Mouse (Mus musculus) hindbrain, embryonic 14.5 days (tissue): ENCODE results near the gene Gm20683. TPM values are rescaled to one million over a fixed set of nuclear protein-coding genes. Genes with fewer than 3 reads are reported as not detected.
A peak's percentile ranks its signal among the peaks of the same experiment; 100 is the strongest.
"Not testable (repeated sequence)": the region's sequence is repeated elsewhere in the genome, so short reads cannot be mapped to it uniquely, and the experiment has no call there.

ENCODE experiments used
- ATAC-seq: fragments of 200-750 bp; cut with Nextera tagmentation; 2 replicates; pipeline ENCODE4 v1.8.0; 2017; ENCODE audit warnings: moderate number of reproducible peaks, mild to moderate bottlenecking, moderate TSS enrichment, moderate library complexity; ENCODE audit not compliant: low FRiP score
- DNase-seq: peaks from one replicate; pipeline ENCODE4 v3.0.0-alpha.2; 2015; ENCODE audit warnings: low spot score
- H3K27ac ChIP-seq: fragments of 300-500 bp; sonication (generic); 2 replicates; pipeline ENCODE4 v1.5.1; 2014; ENCODE audit warnings: mild to moderate bottlenecking, moderate library complexity
- H3K27me3 ChIP-seq: fragments of 300-500 bp; sonication (generic); 2 replicates; pipeline ENCODE4 v1.6.1; 2014; ENCODE audit warnings: mild to moderate bottlenecking, low read length, mixed read lengths; ENCODE audit not compliant: control insufficient read depth, insufficient read depth
- H3K36me3 ChIP-seq: fragments of 300-500 bp; sonication (generic); replicated peaks from 2 replicates; pipeline ENCODE4 v1.6.1; 2014; ENCODE audit not compliant: control insufficient read depth, insufficient read depth
- H3K4me1 ChIP-seq: fragments of 300-500 bp; sonication (generic); replicated peaks from 2 replicates; pipeline ENCODE4 v1.6.1; 2014; ENCODE audit warnings: antibody characterized with exemption, low read length, mixed read lengths; ENCODE audit not compliant: control insufficient read depth, insufficient read depth
- H3K4me2 ChIP-seq: fragments of 300-500 bp; sonication (generic); replicated peaks from 2 replicates; pipeline ENCODE4 v1.6.1; 2014; ENCODE audit warnings: mild to moderate bottlenecking, moderate library complexity
- H3K4me3 ChIP-seq: fragments of 300-500 bp; sonication (generic); replicated peaks from 2 replicates; pipeline ENCODE4 v1.5.1; 2014; ENCODE audit warnings: mild to moderate bottlenecking, low read length
- H3K9ac ChIP-seq: fragments of 300-500 bp; sonication (generic); 2 replicates; pipeline ENCODE4 v1.6.1; 2014
- H3K9me3 ChIP-seq: fragments of 300-500 bp; sonication (generic); 2 replicates; pipeline ENCODE4 v1.6.1; 2016; ENCODE audit warnings: low read length; ENCODE audit not compliant: control insufficient read depth
- WGBS: fragments of 180-500 bp; shearing (Covaris S2); extraction: QIAGEN DNeasy Blood & Tissue Kit; methylation state at CpG from one replicate; pipeline ENCODE4 v1.1.7; 2014; 5-methylcytosine and 5-hydroxymethylcytosine counted together
- polyA plus RNA-seq: library from polyadenylated mRNA; unstranded; fragments of >200 nt; fragmentation: Nextera tagmentation; extraction: Ambion mirVana; gene quantifications from 2 replicates; pipeline ENCODE4 v1.2.1, GENCODE M21; 2014

Gene Gm20683
- polyA plus RNA-seq, 1 experiment from 2014 or later, result 8.7 TPM

DNA sequence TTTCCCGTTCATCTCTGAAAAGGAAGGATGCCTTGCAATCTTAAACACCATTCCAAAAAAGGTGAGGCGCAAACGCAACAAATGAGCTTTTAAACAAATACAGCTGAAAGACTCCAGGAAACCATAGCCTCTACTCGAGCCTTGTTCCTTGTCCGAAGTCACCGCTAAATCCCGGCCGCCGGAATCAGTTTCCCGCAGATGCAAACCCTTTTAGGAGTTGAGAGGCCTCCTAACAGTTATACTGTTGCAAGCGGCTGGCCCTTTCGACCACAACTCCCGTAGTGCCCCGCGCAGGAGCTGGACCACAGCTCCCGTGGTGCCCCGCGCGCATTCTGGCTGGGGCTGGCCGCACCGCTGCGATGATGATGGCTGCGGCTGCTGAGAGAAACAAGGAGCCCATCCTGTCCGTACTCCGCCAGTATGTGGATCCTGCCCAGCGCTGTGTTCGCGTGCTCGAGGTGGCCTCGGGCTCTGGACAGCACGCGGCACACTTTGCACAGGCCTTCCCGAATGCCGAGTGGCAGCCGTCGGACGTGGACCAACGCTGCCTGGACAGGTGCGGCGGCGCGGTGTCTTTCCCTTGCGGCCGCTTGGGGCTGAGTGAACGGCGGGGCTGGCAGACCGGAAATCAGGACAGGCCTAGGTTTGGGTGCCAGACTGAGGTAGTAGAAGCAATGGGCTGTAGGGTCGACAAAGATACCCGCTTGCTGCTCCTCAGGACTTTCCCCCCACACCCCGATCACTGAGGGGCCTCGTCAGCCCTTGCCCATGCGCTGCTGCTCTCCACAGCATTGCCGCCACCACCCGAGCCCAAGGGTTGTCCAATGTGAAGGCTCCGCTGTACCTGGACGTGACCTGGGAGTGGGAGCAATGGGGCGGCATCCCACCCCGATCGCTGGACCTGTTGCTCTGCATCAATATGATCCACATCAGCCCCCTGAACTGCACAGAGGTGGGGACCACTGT, 33.9 kb upstream of the Gm20683 start:
- peaks cover 22% of the 10 kb centered on the region for H3K4me1 ChIP-seq
- no peaks in the 10 kb centered on the region for H3K27me3 ChIP-seq
- H3K9ac ChIP-seq, result peak overlapping the region; percentile 92
- peaks cover 17% of the 10 kb centered on the region for H3K36me3 ChIP-seq
- H3K4me2 ChIP-seq, result peak overlapping the region; percentile 78
- ATAC-seq (peak; percentile 88), DNase-seq (peak; percentile 89)
- H3K27ac ChIP-seq, result peak overlapping the region; percentile 94
- no peaks in the 10 kb centered on the region for H3K9me3 ChIP-seq
- under 1% methylated on average over 59 of the region's 59 CpGs for WGBS
- H3K4me3 ChIP-seq, result peak overlapping the region; percentile 68

DNA sequence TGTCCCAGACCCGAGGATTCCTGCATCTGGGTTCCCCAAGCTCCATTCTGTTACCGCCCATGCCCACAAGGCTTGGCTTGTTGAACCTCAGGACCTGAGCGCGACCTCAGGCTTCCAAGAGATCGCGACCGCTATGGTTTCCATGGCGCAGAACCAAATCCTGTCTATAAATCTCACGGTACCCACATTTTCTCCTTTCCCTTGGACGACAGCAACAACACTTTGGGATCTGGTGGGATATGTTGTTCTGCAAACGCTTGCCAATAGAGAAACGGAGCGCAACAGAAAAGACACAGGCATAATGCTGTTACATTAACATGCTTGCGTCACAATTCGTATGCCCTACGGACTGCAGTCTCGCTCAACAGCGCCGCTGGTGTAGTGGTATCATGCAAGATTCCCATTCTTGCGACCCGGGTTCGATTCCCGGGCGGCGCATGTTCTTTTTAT, 33.2 kb upstream of the Gm20683 start, which contains the start of gene Mettl26:
TSS of gene Mettl26 (plus strand) at position 354 of the 450 bp plus-strand sequence.
- peak; percentile 100 for DNase-seq
- Histone ChIP-seq H3K9me3 (no peaks in the 10 kb centered on the region), H3K36me3 (peaks cover 17% of the 10 kb centered on the region), H3K4me3 (peak within 1 kb of the TSS; percentile 68), H3K9ac (peak within 1 kb of the TSS; percentile 92), H3K27me3 (no peaks in the 10 kb centered on the region), H3K4me1 (peaks cover 18% of the 10 kb centered on the region), H3K27ac (peak within 1 kb of the TSS; percentile 94), H3K4me2 (peak within 1 kb of the TSS; percentile 78)
- ATAC-seq, result peak; percentile 77
- WGBS, result under 1% methylated on average over 25 of the region's 25 CpGs

DNA sequence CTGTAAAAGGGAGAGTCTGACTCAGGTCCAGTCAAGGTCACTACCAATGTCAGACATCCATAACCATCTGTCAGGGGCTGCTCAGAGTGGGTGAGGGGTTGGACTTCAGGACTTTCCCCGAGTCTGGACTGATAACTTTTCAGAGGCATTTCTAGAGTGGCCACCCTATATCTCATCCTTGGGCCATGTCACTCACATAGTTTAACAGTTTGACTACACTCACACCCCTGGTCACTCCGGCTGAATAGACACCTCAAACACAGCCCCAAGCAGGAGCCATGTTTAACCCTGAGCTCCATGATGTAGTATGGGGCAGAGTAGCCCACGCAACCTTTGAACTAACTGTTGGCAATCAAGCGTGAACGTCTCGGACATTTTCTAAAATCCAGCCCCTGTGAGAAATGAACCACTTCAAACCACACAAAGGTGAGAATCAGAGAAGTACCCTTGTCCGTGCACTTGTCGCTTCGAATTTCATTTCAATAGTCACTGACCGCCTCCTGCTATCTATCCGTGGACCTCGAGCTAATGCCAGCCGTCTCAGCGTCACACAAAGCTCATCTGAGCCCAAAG, 32.7 kb upstream of the Gm20683 start:
- no peaks in the 10 kb centered on the region for H3K27me3 ChIP-seq
- H3K27ac ChIP-seq, result peak overlapping the region; percentile 94
- H3K4me2 ChIP-seq, result peak overlapping the region; percentile 78
- ATAC-seq (no peak), DNase-seq (no peak)
- peak overlapping the region; percentile 92 for H3K9ac ChIP-seq
- peaks cover 17% of the 10 kb centered on the region for H3K36me3 ChIP-seq
- H3K4me3 ChIP-seq, result peak overlapping the region; percentile 68
- peaks cover 18% of the 10 kb centered on the region for H3K4me1 ChIP-seq
- no peaks in the 10 kb centered on the region for H3K9me3 ChIP-seq
- 5% methylated on average over 14 of the region's 14 CpGs for WGBS

DNA sequence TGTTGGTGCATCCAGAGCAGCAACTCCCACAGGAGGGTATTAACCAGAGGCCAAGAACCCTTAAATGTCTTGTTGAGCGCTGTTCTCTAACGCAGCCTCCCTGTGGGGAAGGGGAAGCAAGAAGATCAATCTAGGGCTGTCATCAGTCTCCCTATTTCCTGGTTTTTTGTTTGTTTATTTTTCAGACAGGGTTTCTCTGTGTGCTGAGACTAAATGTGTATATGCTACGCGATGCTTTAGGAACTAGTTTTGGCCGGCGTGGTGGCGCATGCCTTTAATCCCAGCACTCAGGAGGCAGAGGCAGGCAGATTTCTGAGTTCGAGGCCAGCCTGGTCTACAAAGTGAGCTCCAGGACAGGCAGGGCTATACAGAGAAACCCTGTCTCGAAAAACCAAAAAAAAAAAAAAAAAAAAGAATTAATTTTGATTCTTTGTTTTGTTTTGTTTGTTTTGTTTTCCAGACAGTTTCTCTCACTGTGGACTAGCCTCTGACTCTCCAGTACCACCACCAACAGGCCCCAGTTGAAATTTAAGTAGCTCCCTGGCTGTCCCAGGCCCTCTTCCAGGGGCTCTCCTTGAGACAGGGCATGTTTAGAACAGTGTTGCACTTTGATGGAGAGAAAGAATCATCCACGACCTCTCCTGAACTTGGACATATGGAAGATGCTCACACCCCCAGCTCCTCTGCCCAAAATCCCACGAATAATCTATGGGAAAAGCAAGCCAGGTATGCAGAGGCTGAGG, 32.0 kb upstream of the Gm20683 start:
- ATAC-seq (no peak), DNase-seq (no peak)
- peak overlapping the region; percentile 78 for H3K4me2 ChIP-seq
- 84% methylated on average over 11 of the region's 11 CpGs for WGBS
- peaks cover 23% of the 10 kb centered on the region for H3K4me1 ChIP-seq
- H3K27ac ChIP-seq, result peak overlapping the region; percentile 94
- H3K27me3 ChIP-seq, result no peaks in the 10 kb centered on the region
- peaks cover 10% of the 10 kb centered on the region for H3K36me3 ChIP-seq
- H3K9me3 ChIP-seq, result no peaks in the 10 kb centered on the region
- peak overlapping the region; percentile 68 for H3K4me3 ChIP-seq
- H3K9ac ChIP-seq, result no peak overlapping the region

DNA sequence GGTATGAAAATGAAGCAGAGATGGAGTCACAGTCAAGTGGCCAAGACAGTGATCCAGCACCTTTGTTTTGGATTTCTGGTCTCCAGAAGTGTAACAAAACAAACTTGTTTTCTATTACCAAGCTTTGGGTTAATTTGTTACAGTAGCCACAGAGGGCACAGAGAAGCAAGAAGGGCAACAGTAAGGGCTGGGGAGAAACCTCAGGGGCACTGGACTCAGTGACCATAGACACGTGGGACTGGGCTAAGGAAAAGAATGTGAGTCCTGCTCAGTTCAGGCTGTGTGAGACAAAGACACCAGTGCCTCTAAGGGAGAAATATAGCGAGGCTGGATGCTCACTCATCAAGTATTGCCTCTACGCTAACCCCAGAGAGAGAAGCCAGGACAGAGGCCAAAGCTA, 31.1 kb upstream of the Gm20683 start:
- Histone ChIP-seq H3K4me2 (no peak overlapping the region), H3K9ac (no peak overlapping the region), H3K4me3 (no peak overlapping the region), H3K27ac (no peak overlapping the region), H3K4me1 (peaks cover 27% of the 10 kb centered on the region), H3K9me3 (no peaks in the 10 kb centered on the region), H3K36me3 (peaks cover 1% of the 10 kb centered on the region; the same call in 1 of the 2 replicates), H3K27me3 (no peaks in the 10 kb centered on the region)
- DNase-seq, result no peak
- 87% methylated on average over 3 of the region's 3 CpGs for WGBS
- ATAC-seq, result no peak

DNA sequence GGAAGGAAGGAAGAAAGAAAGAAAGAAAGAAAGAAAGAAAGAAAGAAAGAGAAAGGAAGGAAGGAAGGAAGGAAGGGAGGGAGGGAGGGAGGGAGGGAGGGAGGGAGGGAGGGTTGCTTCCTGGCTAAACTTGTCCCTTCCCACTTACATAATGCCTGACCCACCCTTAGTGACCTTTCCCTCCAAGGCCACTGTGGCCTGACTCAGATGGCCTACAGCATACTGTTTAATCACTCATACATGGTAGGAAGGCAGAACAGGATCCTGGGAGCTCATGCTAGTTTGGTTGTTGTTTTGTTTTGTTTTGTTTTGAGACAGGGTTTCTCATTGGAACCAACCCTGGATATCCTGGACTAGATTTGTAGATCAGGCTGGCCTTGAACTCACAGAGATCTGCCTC, 30.0 kb upstream of the Gm20683 start:
- not testable (repeated sequence) for H3K27me3 ChIP-seq, H3K9me3 ChIP-seq, ATAC-seq, H3K4me2 ChIP-seq, DNase-seq, H3K4me3 ChIP-seq, H3K9ac ChIP-seq, H3K27ac ChIP-seq, H3K36me3 ChIP-seq
- H3K4me1 ChIP-seq, result peaks cover 24% of the 10 kb centered on the region

DNA sequence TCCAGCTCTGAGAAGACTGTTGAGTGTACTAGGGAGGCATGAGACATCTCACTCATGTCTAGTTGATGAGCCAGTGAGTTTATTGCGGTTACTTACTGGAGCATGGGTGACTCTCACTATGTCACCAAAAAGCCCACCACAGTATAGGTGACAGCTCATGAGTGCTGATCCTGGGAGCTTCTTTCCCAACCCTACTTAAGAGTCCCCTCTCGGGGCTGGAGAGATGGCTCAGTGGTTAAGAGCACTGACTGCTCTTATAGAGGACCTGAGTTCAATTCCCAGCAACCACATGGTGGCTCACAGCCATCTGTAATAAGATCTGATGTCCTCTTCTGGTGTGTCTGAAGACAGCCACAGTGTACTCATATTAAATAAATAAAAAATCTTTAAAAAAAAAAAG, 28.4 kb upstream of the Gm20683 start:
- 89% methylated on average over 2 of the region's 2 CpGs for WGBS
- DNase-seq (no peak), ATAC-seq (no peak)
- Histone ChIP-seq H3K4me1 (peaks cover 17% of the 10 kb centered on the region), H3K36me3 (no peaks in the 10 kb centered on the region), H3K9me3 (no peaks in the 10 kb centered on the region), H3K27ac (no peak overlapping the region), H3K4me3 (no peak overlapping the region), H3K27me3 (no peaks in the 10 kb centered on the region), H3K9ac (no peak overlapping the region), H3K4me2 (no peak overlapping the region)

DNA sequence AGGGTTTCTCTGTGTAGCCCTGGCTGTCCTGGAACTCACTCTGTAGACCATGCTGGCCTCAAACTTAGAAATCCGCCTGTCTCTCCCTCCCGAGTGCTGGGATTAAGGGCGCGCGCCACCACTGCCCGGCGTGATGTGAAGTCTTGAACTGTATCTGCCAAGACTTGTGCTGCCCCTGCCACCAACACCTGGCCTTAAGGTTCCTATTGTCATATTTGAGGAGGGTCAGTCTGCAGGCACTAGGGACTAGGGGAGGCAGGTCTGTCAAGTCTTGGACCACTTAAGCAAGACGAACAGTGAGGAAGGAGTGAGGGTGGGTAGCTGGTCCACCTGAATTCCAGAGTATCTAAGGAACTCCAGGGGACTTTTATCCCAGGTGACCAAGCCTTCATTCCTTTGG, 27.9 kb upstream of the Gm20683 start:
- Histone ChIP-seq H3K4me1 (peaks cover 17% of the 10 kb centered on the region), H3K27ac (no peak overlapping the region), H3K9ac (no peak overlapping the region), H3K36me3 (no peaks in the 10 kb centered on the region), H3K4me3 (no peak overlapping the region), H3K27me3 (no peaks in the 10 kb centered on the region), H3K4me2 (no peak overlapping the region), H3K9me3 (no peaks in the 10 kb centered on the region)
- ATAC-seq, result no peak
- 91% methylated on average over 8 of the region's 8 CpGs for WGBS
- no peak for DNase-seq
